Mouse (Mus musculus) neural tube, embryonic 12.5 days (tissue): ENCODE measurements around the gene Eef1akmt1. TPM values are rescaled to one million over a fixed set of nuclear protein-coding genes. Genes with fewer than 3 reads are reported as not detected.

Source experiments
- ATAC-seq: fragments of 200-750 bp; cut with Nextera tagmentation; 2 replicates; pipeline ENCODE4 v1.8.0; 2017; ENCODE audit warnings: low read depth, mild to moderate bottlenecking, moderate TSS enrichment, moderate library complexity; ENCODE audit not compliant: low FRiP score
- H3K27ac ChIP-seq: fragments of 300-500 bp; sonication (generic); 2 replicates; pipeline ENCODE4 v1.5.1; 2016
- H3K27me3 ChIP-seq: fragments of 300-500 bp; sonication (generic); replicated peaks from 2 replicates; pipeline ENCODE4 v1.6.1; 2016; ENCODE audit warnings: mild to moderate bottlenecking
- H3K36me3 ChIP-seq: fragments of 300-500 bp; sonication (generic); 2 replicates; pipeline ENCODE4 v1.6.1; 2016; ENCODE audit warnings: mild to moderate bottlenecking
- H3K4me1 ChIP-seq: fragments of 300-500 bp; sonication (generic); 2 replicates; pipeline ENCODE4 v1.6.1; 2016
- H3K4me2 ChIP-seq: fragments of 300-500 bp; sonication (generic); replicated peaks from 2 replicates; pipeline ENCODE4 v1.6.1; 2016; ENCODE audit warnings: mild to moderate bottlenecking
- H3K4me3 ChIP-seq: fragments of 300-500 bp; sonication (generic); 2 replicates; pipeline ENCODE4 v1.5.1; 2016
- H3K9ac ChIP-seq: fragments of 300-500 bp; sonication (generic); 2 replicates; pipeline ENCODE4 v1.6.1; 2016; ENCODE audit warnings: mild to moderate bottlenecking
- H3K9me3 ChIP-seq: fragments of 300-500 bp; sonication (generic); 2 replicates; pipeline ENCODE4 v1.6.1; 2016; ENCODE audit warnings: mild to moderate bottlenecking
- WGBS: fragments of 180-500 bp; shearing (Covaris S2); methylation state at CpG from one replicate; pipeline ENCODE4 v1.1.7; 2016; 5-methylcytosine and 5-hydroxymethylcytosine counted together
- polyA plus RNA-seq: library from polyadenylated mRNA; unstranded; fragments of >200 nt; fragmentation: Nextera tagmentation; extraction: Ambion mirVana; gene quantifications from 2 replicates; pipeline ENCODE4 v1.2.1, GENCODE M21; 2016

Gene Eef1akmt1
- polyA plus RNA-seq, 1 experiment from 2014 or later: 80.8 TPM

DNA sequence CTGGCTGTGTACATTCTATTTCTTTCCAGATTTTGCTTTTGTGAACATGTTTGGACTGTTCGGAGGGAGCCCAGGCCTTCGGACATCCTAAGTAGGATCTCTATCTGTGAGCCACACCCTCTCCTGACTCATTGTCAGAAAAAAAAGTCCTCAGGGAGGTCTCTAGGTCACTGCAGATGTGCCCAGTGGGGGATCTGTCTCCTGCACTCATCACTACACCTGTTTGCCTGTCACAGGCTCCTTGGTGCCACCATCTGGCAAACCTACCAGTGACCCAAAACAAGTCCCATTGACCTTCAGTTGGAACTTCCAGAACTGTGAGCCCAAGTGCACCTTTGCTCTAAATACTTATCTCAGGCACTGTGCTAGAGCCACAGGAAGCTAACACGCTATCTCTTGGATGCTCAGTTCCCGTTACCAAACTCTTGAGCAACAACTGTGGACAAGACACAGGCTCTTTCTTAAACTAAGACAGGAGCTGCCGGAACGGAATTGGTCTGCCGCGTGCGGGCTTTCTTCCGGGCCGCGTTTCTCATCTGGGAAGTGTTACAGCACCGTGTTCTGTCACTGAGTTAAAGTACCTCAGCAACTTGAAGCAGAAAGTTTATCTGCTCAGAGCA lies 27.9 kb downstream of the Eef1akmt1 start:
- no peaks in the 10 kb centered on the region for H3K4me1 ChIP-seq
- no peak overlapping the region for H3K9ac ChIP-seq
- H3K36me3 ChIP-seq: no peaks in the 10 kb centered on the region
- no peaks in the 10 kb centered on the region for H3K27me3 ChIP-seq
- H3K4me3 ChIP-seq: no peak overlapping the region
- H3K27ac ChIP-seq: no peak overlapping the region
- no peak for ATAC-seq
- H3K4me2 ChIP-seq: no peak overlapping the region
- WGBS: 93% methylated on average over 13 of the region's 13 CpGs
- no peaks in the 10 kb centered on the region for H3K9me3 ChIP-seq

DNA sequence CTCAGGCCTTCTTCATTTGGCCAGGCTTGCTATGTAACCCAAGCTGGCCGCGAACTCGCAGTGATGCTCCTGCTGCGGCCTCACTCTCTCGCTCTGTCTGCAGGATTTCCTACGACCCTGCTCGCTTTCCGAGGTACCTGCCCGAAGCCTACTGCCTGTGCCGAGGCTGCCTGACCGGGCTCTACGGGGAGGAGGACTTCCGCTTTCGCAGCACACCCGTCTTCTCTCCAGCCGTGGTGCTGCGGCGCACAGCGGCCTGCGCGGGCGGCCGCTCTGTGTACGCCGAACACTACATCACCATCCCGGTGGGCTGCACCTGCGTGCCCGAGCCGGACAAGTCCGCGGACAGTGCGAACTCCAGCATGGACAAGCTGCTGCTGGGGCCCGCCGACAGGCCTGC lies 29.2 kb downstream of the Eef1akmt1 start:
- peaks cover 3% of the 10 kb centered on the region; the same call in 1 of the 2 replicates for H3K4me1 ChIP-seq
- no peak for ATAC-seq
- no peak overlapping the region for H3K4me2 ChIP-seq
- 64% methylated on average over 34 of the region's 34 CpGs for WGBS
- no peaks in the 10 kb centered on the region for H3K36me3 ChIP-seq
- H3K27ac ChIP-seq: no peak overlapping the region
- H3K9me3 ChIP-seq: no peaks in the 10 kb centered on the region
- H3K9ac ChIP-seq: no peak overlapping the region
- no peaks in the 10 kb centered on the region for H3K27me3 ChIP-seq
- H3K4me3 ChIP-seq: no peak overlapping the region

- no peak overlapping the region for H3K27ac ChIP-seq
- H3K27me3 ChIP-seq: no peaks in the 10 kb centered on the region
- WGBS: 86% methylated on average over 11 of the region's 11 CpGs
- no peak overlapping the region for H3K9ac ChIP-seq
- H3K9me3 ChIP-seq: no peaks in the 10 kb centered on the region
- H3K36me3 ChIP-seq: no peaks in the 10 kb centered on the region
- H3K4me3 ChIP-seq: no peak overlapping the region
- H3K4me2 ChIP-seq: no peak overlapping the region
- peaks cover 7% of the 10 kb centered on the region; the same call in 1 of the 2 replicates for H3K4me1 ChIP-seq
- no peak for ATAC-seq
Observed at GRCm38 (mm10) chr14:57540683-57541082, 30.7 kb downstream of the Eef1akmt1 start.

DNA sequence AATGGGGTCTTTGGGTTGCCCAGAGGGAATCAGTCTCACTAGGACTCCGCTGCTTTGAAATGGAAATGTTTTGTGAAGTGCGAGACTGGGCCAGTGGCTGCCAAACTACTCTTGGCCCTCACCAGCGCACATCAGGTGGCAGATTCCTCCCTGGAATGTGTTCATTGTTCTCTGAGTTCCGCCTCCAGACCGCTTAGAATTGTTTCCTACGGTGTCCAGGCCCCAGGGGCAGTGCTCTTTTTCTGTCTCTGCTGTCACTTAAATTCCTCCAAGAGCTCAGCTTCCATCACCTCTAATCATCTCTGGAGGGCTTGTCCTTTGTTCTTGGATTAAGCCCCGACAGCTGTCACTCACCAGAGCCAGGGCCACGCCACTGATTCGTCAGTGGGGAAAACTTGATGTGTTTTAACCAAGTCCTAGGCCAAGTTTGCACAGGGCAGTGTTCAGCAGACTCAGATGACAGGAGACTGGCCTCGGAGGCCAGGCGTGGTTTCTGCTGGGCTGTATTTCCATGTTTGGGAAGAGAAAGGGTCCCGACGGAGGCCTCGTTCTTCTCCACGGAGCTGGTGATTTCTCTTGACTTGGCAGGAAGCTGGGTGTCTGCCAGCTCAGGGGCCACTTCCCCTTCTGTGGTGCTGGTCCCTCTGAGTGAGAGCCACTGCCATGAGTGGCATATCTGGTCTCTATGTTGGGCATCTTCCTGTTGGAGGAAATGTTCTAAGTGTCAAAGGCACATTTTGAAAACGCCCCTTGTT lies 34.0 kb downstream of the Eef1akmt1 start:
- ATAC-seq: no peak
- 12% methylated on average over 16 of the region's 16 CpGs for WGBS
- Histone ChIP-seq H3K4me1 (peaks cover 20% of the 10 kb centered on the region), H3K4me3 (no peak overlapping the region), H3K9ac (no peak overlapping the region), H3K27ac (no peak overlapping the region), H3K27me3 (no peaks in the 10 kb centered on the region; the same call in none of the 2 replicates), H3K36me3 (no peaks in the 10 kb centered on the region), H3K9me3 (no peaks in the 10 kb centered on the region), H3K4me2 (no peak overlapping the region)

DNA sequence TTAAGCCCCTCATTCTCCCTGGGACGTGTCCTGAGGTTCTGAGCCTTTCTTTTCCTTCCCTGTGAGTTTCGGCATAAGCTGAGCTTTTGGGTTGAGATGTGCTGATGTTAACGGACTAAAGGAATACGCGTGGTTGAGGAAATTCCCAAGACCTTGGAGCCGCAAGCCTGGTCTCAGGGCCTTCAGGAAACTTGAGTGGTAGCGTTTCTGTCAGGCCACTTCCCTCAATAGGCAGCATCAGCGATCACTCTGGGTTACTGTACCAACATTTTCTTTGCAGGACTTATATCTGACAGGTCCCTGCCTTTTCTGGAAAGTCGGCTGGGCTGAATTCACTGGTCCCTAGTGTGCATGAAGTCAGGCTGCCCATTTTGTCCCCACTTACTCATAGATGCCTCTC lies 34.6 kb downstream of the Eef1akmt1 start:
- no peaks in the 10 kb centered on the region for H3K9me3 ChIP-seq
- 42% methylated on average over 9 of the region's 9 CpGs for WGBS
- H3K4me1 ChIP-seq: peaks cover 20% of the 10 kb centered on the region
- H3K9ac ChIP-seq: no peak overlapping the region
- H3K36me3 ChIP-seq: no peaks in the 10 kb centered on the region
- no peaks in the 10 kb centered on the region; the same call in none of the 2 replicates for H3K27me3 ChIP-seq
- H3K4me3 ChIP-seq: no peak overlapping the region
- ATAC-seq: no peak
- H3K27ac ChIP-seq: no peak overlapping the region
- H3K4me2 ChIP-seq: no peak overlapping the region

DNA sequence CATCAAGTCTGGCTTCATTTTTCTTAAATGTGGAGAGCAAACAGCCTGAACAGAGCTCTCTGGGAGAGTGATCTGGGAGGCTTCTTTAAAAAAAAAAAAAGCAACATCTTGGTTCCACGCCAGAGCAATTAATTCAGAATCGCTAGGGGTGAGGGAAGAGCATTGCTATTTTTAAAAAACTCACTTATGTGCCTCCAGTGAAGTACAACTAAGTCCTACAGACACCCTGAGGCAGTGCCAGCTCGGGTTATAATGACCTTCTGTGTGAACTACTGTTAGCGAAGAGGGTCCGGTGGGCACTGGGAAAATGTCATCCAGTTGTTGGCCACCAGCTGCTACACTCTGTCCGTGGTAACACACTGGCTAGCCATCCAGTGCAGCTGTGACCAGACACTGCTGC lies 35.8 kb downstream of the Eef1akmt1 start:
- 70% methylated on average over 6 of the region's 6 CpGs for WGBS
- no peaks in the 10 kb centered on the region for H3K9me3 ChIP-seq
- H3K4me3 ChIP-seq: no peak overlapping the region
- H3K9ac ChIP-seq: no peak overlapping the region
- ATAC-seq: no peak
- H3K4me1 ChIP-seq: peaks cover 20% of the 10 kb centered on the region
- no peaks in the 10 kb centered on the region; the same call in none of the 2 replicates for H3K27me3 ChIP-seq
- H3K36me3 ChIP-seq: no peaks in the 10 kb centered on the region
- H3K27ac ChIP-seq: no peak overlapping the region
- H3K4me2 ChIP-seq: no peak overlapping the region

DNA sequence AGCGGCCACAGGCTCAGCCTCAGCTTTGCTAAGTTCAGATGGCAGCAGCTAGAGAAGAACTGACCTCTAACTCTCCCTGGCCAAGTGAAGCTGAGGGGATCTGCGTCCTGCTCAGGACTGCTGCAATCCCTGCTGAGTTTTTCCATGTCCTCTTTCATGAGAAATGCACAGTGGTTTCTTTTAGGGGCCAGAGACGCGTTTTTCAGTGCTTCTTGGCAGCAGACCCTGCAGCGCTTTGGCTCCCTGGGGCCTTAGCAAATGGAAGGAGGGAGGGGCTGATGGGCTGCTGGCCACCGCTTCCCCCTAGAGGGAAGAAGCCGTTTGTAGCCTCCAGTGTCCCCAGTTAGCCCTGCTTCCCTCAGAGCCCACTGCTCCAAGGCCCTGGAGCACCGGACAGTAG lies 36.5 kb downstream of the Eef1akmt1 start:
- no peak overlapping the region for H3K9ac ChIP-seq
- ATAC-seq: no peak
- peaks cover 20% of the 10 kb centered on the region for H3K4me1 ChIP-seq
- H3K36me3 ChIP-seq: no peaks in the 10 kb centered on the region
- H3K4me2 ChIP-seq: peak overlapping the region; percentile 26; the same call in 1 of the 2 replicates
- H3K9me3 ChIP-seq: no peaks in the 10 kb centered on the region
- H3K4me3 ChIP-seq: no peak overlapping the region
- H3K27me3 ChIP-seq: no peaks in the 10 kb centered on the region; the same call in none of the 2 replicates
- 5% methylated on average over 8 of the region's 8 CpGs for WGBS
- no peak overlapping the region for H3K27ac ChIP-seq

- no peak for ATAC-seq
- H3K9ac ChIP-seq: no peak overlapping the region
- WGBS: 7% methylated on average over 5 of the region's 5 CpGs
Observed at GRCm38 (mm10) chr14:57534346-57534745, 37.1 kb downstream of the Eef1akmt1 start.

DNA sequence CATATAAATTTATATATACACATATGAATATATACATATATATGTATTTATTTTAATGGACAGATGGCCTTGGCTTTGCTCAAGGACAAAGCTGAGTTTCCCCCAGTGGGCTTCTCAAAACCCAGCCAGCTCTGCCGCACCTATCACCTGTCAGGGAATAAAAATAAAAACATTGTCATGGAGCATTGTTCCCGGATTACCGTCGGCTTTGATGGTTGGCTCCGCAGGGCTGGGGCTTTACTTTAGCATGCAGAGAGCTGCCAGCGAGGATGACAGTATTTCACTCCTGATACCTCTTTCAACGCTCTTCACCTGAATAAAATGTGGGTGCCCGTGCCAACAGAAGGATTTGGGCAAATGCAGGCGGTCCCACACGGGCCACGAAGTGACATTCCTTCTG lies 37.6 kb downstream of the Eef1akmt1 start:
- H3K4me3 ChIP-seq: no peak overlapping the region
- H3K9me3 ChIP-seq: no peaks in the 10 kb centered on the region
- no peak for ATAC-seq
- no peak overlapping the region for H3K4me2 ChIP-seq
- no peak overlapping the region for H3K9ac ChIP-seq
- H3K27me3 ChIP-seq: no peaks in the 10 kb centered on the region; the same call in none of the 2 replicates
- H3K4me1 ChIP-seq: peaks cover 20% of the 10 kb centered on the region
- H3K36me3 ChIP-seq: no peaks in the 10 kb centered on the region
- 13% methylated on average over 11 of the region's 11 CpGs for WGBS
- H3K27ac ChIP-seq: no peak overlapping the region

More at GRCm38 (mm10) chr14:57534346-57534745, 37.1 kb downstream of the Eef1akmt1 start:
- peaks cover 20% of the 10 kb centered on the region for H3K4me1 ChIP-seq
- no peaks in the 10 kb centered on the region for H3K36me3 ChIP-seq
- no peaks in the 10 kb centered on the region; the same call in none of the 2 replicates for H3K27me3 ChIP-seq
- no peak overlapping the region for H3K4me2 ChIP-seq
- H3K9me3 ChIP-seq: no peaks in the 10 kb centered on the region
- no peak overlapping the region for H3K4me3 ChIP-seq
- H3K27ac ChIP-seq: no peak overlapping the region

GRCm38 (mm10) chr14:57533214-57533613 lies 38.2 kb downstream of the Eef1akmt1 start:
- Histone ChIP-seq H3K9me3 (no peaks in the 10 kb centered on the region), H3K27ac (no peak overlapping the region), H3K27me3 (no peaks in the 10 kb centered on the region; the same call in none of the 2 replicates), H3K36me3 (no peaks in the 10 kb centered on the region), H3K4me2 (no peak overlapping the region), H3K4me1 (peaks cover 20% of the 10 kb centered on the region), H3K9ac (no peak overlapping the region), H3K4me3 (no peak overlapping the region)
- no peak for ATAC-seq
- WGBS: 37% methylated on average over 3 of the region's 3 CpGs

DNA sequence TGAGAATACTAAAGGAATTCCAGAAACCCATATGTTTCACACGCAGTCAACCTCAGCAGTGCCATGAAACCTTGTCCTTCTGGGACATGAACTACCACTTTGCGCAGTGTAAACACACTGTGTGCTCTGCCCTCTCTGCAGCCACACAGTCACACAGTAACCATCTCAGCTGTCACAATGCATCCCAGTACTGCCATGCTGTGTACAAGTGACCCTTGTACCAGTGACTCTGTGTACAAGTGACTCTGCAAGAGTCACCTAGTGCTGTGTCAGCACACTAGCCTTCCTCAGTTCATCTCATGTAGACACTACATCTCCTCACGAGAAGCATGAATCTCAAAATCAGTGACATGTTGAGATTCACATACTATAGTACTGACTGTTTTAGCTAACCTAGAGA lies 38.8 kb downstream of the Eef1akmt1 start:
- H3K9ac ChIP-seq: no peak overlapping the region
- H3K27me3 ChIP-seq: peaks cover 1% of the 10 kb centered on the region
- H3K4me1 ChIP-seq: peaks cover 20% of the 10 kb centered on the region
- H3K4me2 ChIP-seq: no peak overlapping the region
- no peaks in the 10 kb centered on the region for H3K36me3 ChIP-seq
- ATAC-seq: no peak
- no peaks in the 10 kb centered on the region for H3K9me3 ChIP-seq
- H3K4me3 ChIP-seq: no peak overlapping the region
- WGBS: 90% methylated on average over 3 of the region's 3 CpGs
- H3K27ac ChIP-seq: no peak overlapping the region

- no peaks in the 10 kb centered on the region for H3K36me3 ChIP-seq
- no peaks in the 10 kb centered on the region for H3K9me3 ChIP-seq
- no peak for ATAC-seq
- peaks cover 9% of the 10 kb centered on the region for H3K4me1 ChIP-seq
- no peak overlapping the region for H3K9ac ChIP-seq
- no peak overlapping the region for H3K4me3 ChIP-seq
- H3K27me3 ChIP-seq: peaks cover 12% of the 10 kb centered on the region
- H3K27ac ChIP-seq: no peak overlapping the region
- WGBS: 71% methylated on average over 5 of the region's 5 CpGs
- no peak overlapping the region for H3K4me2 ChIP-seq
Observed at GRCm38 (mm10) chr14:57529786-57530515, 41.5 kb downstream of the Eef1akmt1 start.
